Mouse (Mus musculus): Measurements from ENCODE around the gene Olfr160. TPM values are rescaled to one million over a fixed set of nuclear protein-coding genes. Genes with fewer than 3 reads are reported as not detected.
A peak's percentile ranks its signal among the peaks of the same experiment; 100 is the strongest.

The Olfr160 gene
- polyA plus RNA-seq, 1 experiment from 2014 or later = not detected

DNA sequence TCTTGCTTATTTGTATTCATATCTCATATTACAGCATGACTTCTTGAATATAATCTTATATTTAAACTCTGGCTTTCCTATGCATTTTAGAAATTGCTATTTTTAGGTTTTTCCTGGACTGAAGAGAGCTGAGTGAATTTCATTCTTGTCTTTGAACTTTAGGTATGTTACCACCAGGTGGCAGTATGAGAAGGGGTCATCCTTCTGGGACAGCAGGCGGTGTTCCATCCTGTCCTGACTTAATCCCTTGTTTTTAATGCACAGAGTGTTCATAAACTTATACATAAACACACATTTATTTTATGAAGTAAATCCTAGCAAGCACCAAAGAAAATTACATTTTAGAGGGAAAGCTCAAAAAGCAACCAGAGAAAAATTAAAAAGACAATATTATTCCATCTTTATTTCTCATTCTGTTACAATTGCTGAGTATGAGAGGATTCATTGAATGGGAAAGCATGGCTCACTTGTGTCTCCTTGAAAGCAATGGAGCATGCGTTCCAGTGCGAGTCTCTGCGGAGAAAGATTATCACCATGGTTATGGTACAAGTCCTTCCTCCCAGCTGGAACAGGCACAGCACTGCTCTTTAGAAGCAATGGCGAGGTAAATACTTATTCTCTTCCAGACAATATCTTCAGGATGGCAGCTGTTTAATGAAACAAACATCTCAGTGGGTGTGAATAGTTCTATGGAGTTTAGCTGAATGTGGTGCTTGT is 25.9 kb downstream of the Olfr160 start:
- peak; percentile 41 for DNase-seq (ENCODE audit: low spot score)
- H3K9me3 ChIP-seq (ENCODE audit: control insufficient read depth, low read length) = no peaks in the 10 kb centered on the region
- 54% methylated on average over 5 of the region's 5 CpGs for WGBS
- H3K4me1 ChIP-seq (ENCODE audit: control insufficient read depth, insufficient read depth, low read length) = no peaks in the 10 kb centered on the region
- no peak overlapping the region for H3K4me2 ChIP-seq (ENCODE audit: low read depth, low read length)
- H3K36me3 ChIP-seq (ENCODE audit: control insufficient read depth, insufficient read depth, low read length) = no peaks in the 10 kb centered on the region
- ATAC-seq (ENCODE audit: low read depth) = no peak
- no peak overlapping the region for H3K27ac ChIP-seq (replicated peaks; ENCODE audit: low read depth, low read length)
- no peak overlapping the region for H3K4me3 ChIP-seq (ENCODE audit: low read depth, low read length)
- no peak overlapping the region for H3K9ac ChIP-seq (ENCODE audit: low read depth, low read length)
- H3K27me3 ChIP-seq (replicated peaks; ENCODE audit: control insufficient read depth, insufficient read depth, low read length) = no peaks in the 10 kb centered on the region

DNA sequence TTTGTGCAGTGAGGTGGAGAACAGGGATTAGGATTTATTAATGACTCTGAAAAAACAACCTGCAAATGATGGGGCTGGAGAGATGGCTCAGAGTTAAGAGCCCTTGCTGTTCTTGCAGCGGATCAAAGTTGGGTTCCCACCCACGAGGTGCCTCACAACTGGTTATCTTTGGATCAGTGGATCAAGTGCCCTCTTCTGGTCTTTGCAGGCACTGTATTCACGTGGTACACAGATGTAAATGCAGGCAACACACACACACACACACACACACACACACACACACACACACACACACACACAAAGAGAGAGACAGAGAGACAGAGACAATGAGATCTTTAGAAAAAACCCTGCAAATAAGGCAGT is 28.1 kb downstream of the Olfr160 start:
- no peak overlapping the region for H3K4me3 ChIP-seq (ENCODE audit: low read depth, low read length)
- no peaks in the 10 kb centered on the region for H3K4me1 ChIP-seq (ENCODE audit: control insufficient read depth, insufficient read depth, low read length)
- H3K36me3 ChIP-seq (ENCODE audit: control insufficient read depth, insufficient read depth, low read length) = no peaks in the 10 kb centered on the region
- no peak overlapping the region for H3K4me2 ChIP-seq (ENCODE audit: low read depth, low read length)
- no peaks in the 10 kb centered on the region for H3K27me3 ChIP-seq (replicated peaks; ENCODE audit: control insufficient read depth, insufficient read depth, low read length)
- WGBS = 40% methylated on average over 3 of the region's 3 CpGs
- 0 out of 2 replicates have a peak, but pooled peaks have one; percentile 26 for ATAC-seq (ENCODE audit: low read depth)
- H3K27ac ChIP-seq (replicated peaks; ENCODE audit: low read depth, low read length) = no peak overlapping the region
- no peaks in the 10 kb centered on the region for H3K9me3 ChIP-seq (ENCODE audit: control insufficient read depth, low read length)
- no peak for DNase-seq (ENCODE audit: low spot score)
- H3K9ac ChIP-seq (ENCODE audit: low read depth, low read length) = no peak overlapping the region

DNA sequence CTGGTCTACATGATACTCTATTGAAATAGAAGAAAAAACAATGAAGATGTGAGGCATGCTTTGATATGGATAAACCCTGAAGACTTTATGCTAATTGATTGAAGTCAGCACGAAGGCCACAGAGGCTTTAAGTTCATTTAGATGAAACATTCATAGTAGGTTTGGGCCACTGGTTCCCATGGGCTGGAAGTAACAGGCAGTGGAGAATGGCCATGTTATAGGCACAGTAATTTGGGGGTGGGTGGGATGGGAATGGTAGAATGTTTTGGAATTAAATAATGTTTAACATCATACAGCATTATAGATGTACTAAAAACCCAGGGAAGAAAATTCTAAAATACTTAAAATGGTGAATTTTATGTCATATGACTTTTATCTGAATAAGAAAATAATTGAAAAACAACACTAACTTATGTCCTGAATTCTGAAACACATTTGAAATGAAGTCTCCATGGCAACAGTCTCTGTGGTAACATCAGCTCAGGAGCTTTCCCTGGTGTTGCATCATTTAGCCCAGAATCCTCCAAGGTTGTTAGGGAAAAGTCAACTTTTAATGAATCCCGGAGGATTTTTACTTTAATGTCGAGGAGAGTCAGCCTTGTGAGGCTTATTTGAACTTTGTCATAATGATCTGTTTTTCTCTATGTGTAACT is 28.6 kb downstream of the Olfr160 start:
- no peaks in the 10 kb centered on the region for H3K36me3 ChIP-seq (ENCODE audit: control insufficient read depth, insufficient read depth, low read length)
- no peak overlapping the region for H3K4me2 ChIP-seq (ENCODE audit: low read depth, low read length)
- no peaks in the 10 kb centered on the region for H3K27me3 ChIP-seq (replicated peaks; ENCODE audit: control insufficient read depth, insufficient read depth, low read length)
- DNase-seq (ENCODE audit: low spot score) (peak; percentile 20), ATAC-seq (ENCODE audit: low read depth) (0 out of 2 replicates have a peak, but pooled peaks have one; percentile 9)
- no peaks in the 10 kb centered on the region for H3K4me1 ChIP-seq (ENCODE audit: control insufficient read depth, insufficient read depth, low read length)
- no peaks in the 10 kb centered on the region for H3K9me3 ChIP-seq (ENCODE audit: control insufficient read depth, low read length)
- 70% methylated on average over 3 of the region's 3 CpGs for WGBS
- H3K4me3 ChIP-seq (ENCODE audit: low read depth, low read length) = no peak overlapping the region
- no peak overlapping the region for H3K9ac ChIP-seq (ENCODE audit: low read depth, low read length)
- H3K27ac ChIP-seq (replicated peaks; ENCODE audit: low read depth, low read length) = no peak overlapping the region

DNA sequence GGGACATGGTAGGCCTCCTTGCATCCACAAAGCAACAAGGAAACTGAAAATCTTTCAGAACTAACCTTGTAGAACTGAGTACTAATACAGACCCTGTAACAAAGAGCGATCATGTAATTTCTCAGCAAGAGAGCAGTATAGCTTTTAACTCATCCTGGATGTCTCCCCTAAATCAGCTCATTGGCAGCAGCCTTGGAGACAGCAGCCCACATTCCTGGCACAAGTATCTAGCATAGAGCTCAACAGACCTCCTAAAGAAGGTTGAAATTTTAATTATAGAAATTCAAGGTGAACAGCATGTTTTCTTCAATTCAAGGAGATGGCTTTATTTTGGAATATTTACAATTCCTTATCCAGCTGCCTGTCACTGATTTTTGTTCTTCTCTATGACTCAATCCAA is 34.9 kb downstream of the Olfr160 start:
- WGBS = 100% methylated on average over 1 of the region's 1 CpGs
- no peaks in the 10 kb centered on the region for H3K4me1 ChIP-seq (ENCODE audit: control insufficient read depth, insufficient read depth, low read length)
- no peak overlapping the region for H3K4me2 ChIP-seq (ENCODE audit: low read depth, low read length)
- no peak for ATAC-seq (ENCODE audit: low read depth)
- DNase-seq (ENCODE audit: low spot score) = no peak
- H3K27ac ChIP-seq (replicated peaks; ENCODE audit: low read depth, low read length) = no peak overlapping the region
- no peaks in the 10 kb centered on the region for H3K36me3 ChIP-seq (ENCODE audit: control insufficient read depth, insufficient read depth, low read length)
- no peaks in the 10 kb centered on the region for H3K9me3 ChIP-seq (ENCODE audit: control insufficient read depth, low read length)
- H3K9ac ChIP-seq (ENCODE audit: low read depth, low read length) = no peak overlapping the region
- no peaks in the 10 kb centered on the region for H3K27me3 ChIP-seq (replicated peaks; ENCODE audit: control insufficient read depth, insufficient read depth, low read length)
- no peak overlapping the region for H3K4me3 ChIP-seq (ENCODE audit: low read depth, low read length)

DNA sequence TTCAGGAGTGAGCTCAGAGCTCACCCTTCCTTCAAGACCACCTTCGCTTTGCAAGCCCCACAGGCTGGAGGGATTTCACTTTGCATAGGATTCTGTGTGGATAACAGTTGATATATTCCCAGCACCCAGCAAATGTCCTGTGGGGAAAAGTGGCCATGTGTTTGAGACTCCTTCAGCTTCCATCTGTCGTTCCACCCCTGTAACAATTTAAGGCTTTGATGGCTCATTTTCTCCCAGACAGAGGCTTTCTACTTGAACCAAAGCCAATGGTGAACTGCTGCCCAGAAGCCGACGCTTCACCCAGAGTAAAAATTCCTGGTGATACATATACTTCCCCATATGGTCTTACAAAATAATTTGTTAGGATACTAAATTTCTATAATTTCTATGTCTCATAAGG is 40.8 kb downstream of the Olfr160 start:
- ATAC-seq (ENCODE audit: low read depth) (no peak), DNase-seq (ENCODE audit: low spot score) (no peak)
- Histone ChIP-seq H3K9me3 (ENCODE audit: control insufficient read depth, low read length) (no peaks in the 10 kb centered on the region), H3K4me2 (ENCODE audit: low read depth, low read length) (no peak overlapping the region), H3K36me3 (ENCODE audit: control insufficient read depth, insufficient read depth, low read length) (no peaks in the 10 kb centered on the region), H3K4me1 (ENCODE audit: control insufficient read depth, insufficient read depth, low read length) (no peaks in the 10 kb centered on the region; the same call in 1 of the 2 replicates), H3K27ac (replicated peaks; ENCODE audit: low read depth, low read length) (no peak overlapping the region), H3K9ac (ENCODE audit: low read depth, low read length) (no peak overlapping the region), H3K27me3 (replicated peaks; ENCODE audit: control insufficient read depth, insufficient read depth, low read length) (no peaks in the 10 kb centered on the region), H3K4me3 (ENCODE audit: low read depth, low read length) (no peak overlapping the region)
- WGBS = 62% methylated on average over 4 of the region's 4 CpGs

DNA sequence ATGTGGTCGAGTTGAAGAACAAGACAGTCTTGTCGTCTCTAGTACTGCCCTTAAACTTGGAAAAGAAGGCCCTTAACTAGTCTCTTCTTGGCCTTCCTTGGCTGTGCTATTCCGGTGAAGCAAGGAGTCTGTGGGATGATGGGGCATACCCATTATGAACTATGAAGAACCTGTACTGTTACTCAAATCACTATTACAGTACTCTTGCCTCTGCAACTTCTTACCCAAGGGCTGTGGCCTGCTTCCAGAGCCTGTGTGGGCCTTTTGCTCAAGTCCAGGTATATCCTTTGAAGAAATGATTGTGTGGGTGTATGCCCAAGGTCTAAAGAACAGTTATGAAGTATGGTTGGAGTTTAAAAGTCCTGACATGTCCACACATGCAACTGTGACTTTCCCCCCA is 45.8 kb downstream of the Olfr160 start:
- no peak for ATAC-seq (ENCODE audit: low read depth)
- peaks cover 8% of the 10 kb centered on the region; the same call in 1 of the 2 replicates for H3K4me1 ChIP-seq (ENCODE audit: control insufficient read depth, insufficient read depth, low read length)
- H3K36me3 ChIP-seq (ENCODE audit: control insufficient read depth, insufficient read depth, low read length) = no peaks in the 10 kb centered on the region
- no peak overlapping the region for H3K4me3 ChIP-seq (ENCODE audit: low read depth, low read length)
- H3K9me3 ChIP-seq (ENCODE audit: control insufficient read depth, low read length) = no peaks in the 10 kb centered on the region
- DNase-seq (ENCODE audit: low spot score) = no peak
- 90% methylated on average over 3 of the region's 3 CpGs for whole genome bisulfite sequencing
- H3K27ac ChIP-seq (replicated peaks; ENCODE audit: low read depth, low read length) = peak overlapping the region; percentile 75
- H3K27me3 ChIP-seq (replicated peaks; ENCODE audit: control insufficient read depth, insufficient read depth, low read length) = no peaks in the 10 kb centered on the region
- H3K9ac ChIP-seq (ENCODE audit: low read depth, low read length) = no peak overlapping the region
- no peak overlapping the region for H3K4me2 ChIP-seq (ENCODE audit: low read depth, low read length)

DNA sequence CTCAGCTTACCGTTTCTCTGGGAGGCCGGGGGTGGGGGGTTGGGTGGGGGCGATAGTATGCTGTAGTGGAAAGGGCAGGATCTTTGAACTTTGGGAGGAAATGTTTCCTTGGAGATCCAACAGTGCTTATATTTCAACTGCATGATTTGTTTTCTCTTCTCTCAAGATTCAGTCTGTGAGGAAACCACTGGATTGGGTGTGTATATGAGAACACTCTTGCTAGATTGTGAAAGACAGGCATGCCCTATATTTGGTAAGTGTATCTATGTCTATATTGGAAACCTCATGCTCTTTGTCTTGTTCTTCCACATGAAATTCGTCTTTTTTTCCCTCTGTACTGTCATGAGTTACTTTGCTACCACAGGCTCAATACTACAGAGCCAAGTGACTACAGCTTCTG is 46.4 kb downstream of the Olfr160 start:
- Histone ChIP-seq H3K9me3 (ENCODE audit: control insufficient read depth, low read length) (no peaks in the 10 kb centered on the region), H3K27me3 (replicated peaks; ENCODE audit: control insufficient read depth, insufficient read depth, low read length) (no peaks in the 10 kb centered on the region), H3K4me3 (ENCODE audit: low read depth, low read length) (no peak overlapping the region), H3K27ac (replicated peaks; ENCODE audit: low read depth, low read length) (peak overlapping the region; percentile 75), H3K9ac (ENCODE audit: low read depth, low read length) (no peak overlapping the region), H3K4me2 (ENCODE audit: low read depth, low read length) (no peak overlapping the region), H3K36me3 (ENCODE audit: control insufficient read depth, insufficient read depth, low read length) (no peaks in the 10 kb centered on the region), H3K4me1 (ENCODE audit: control insufficient read depth, insufficient read depth, low read length) (peaks cover 8% of the 10 kb centered on the region; the same call in 1 of the 2 replicates)
- ATAC-seq (ENCODE audit: low read depth) (peak; percentile 26; the same call in 1 of the 2 replicates), DNase-seq (ENCODE audit: low spot score) (peak; percentile 40)
- WGBS = 46% methylated on average over 4 of the region's 4 CpGs

DNA sequence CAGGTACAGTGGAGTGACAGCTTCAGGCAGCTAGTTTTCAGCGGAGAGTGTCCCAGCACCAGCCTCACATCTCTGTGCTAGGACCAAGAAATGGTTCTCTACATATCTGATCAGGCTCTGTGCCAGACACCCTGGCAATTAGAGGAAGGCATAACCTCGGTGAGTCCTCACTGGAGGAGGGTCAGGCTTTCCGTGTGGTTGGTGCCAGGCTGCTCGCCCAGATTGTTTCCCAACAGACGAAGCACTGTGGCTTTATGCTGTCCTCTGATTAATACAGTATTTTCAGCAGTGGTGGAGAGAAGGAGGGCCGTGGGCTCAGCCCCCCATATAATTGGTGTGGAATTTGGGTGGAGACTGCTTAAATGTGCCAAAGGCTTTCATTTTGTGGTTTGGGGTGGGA is 46.9 kb downstream of the Olfr160 start, which contains the start of gene Panx3:
Panx3 (minus strand) TSS at position 121 of the 400 bp plus-strand sequence.
- Histone ChIP-seq H3K9me3 (ENCODE audit: control insufficient read depth, low read length) (no peaks in the 10 kb centered on the region), H3K36me3 (ENCODE audit: control insufficient read depth, insufficient read depth, low read length) (no peaks in the 10 kb centered on the region), H3K4me3 (ENCODE audit: low read depth, low read length) (peak within 1 kb of the TSS; percentile 5), H3K9ac (ENCODE audit: low read depth, low read length) (0 out of 2 replicates have a peak within 1 kb of the TSS, but pooled peaks have one; percentile 5), H3K27me3 (replicated peaks; ENCODE audit: control insufficient read depth, insufficient read depth, low read length) (no peaks in the 10 kb centered on the region), H3K4me2 (ENCODE audit: low read depth, low read length) (peak within 1 kb of the TSS; percentile 31), H3K4me1 (ENCODE audit: control insufficient read depth, insufficient read depth, low read length) (peaks cover 8% of the 10 kb centered on the region; the same call in 1 of the 2 replicates), H3K27ac (replicated peaks; ENCODE audit: low read depth, low read length) (peak within 1 kb of the TSS; percentile 75)
- 50% methylated on average over 6 of the region's 6 CpGs for WGBS
- DNase-seq (ENCODE audit: low spot score) = peak; percentile 77
- peak; percentile 88 for ATAC-seq (ENCODE audit: low read depth)
